Mouse (Mus musculus): ENCODE data around the gene Flnb.

GRCm38 (mm10) chr14:7801831-7802230 is 15.9 kb upstream of the Flnb start:
- TF ChIP-seq CTCF (IDR thresholded peaks at IDR 0.05; ENCODE audit: control insufficient read depth, insufficient read depth, insufficient replicate concordance, low read depth, low read length) (peak; percentile 41; the same call in 1 of the 2 replicates), POLR2A (IDR thresholded peaks at IDR 0.05; ENCODE audit: control insufficient read depth, low read depth, low read length) (no peak)
